Mouse (Mus musculus) cortical plate, adult 2 months (tissue): Measurements from ENCODE around the gene Helb.

Source experiments
- CTCF ChIP-seq: fragments of 200-500 bp; IDR thresholded peaks from 2 replicates; pipeline ENCODE4 v1.5.1; 2011; ENCODE audit warnings: mild to moderate bottlenecking, control low read depth, low read length; ENCODE audit not compliant: insufficient read depth; ENCODE audit errors: extremely low read depth
- POLR2A ChIP-seq: fragments of 200-500 bp; IDR thresholded peaks from 2 replicates; pipeline ENCODE4 v1.6.1; 2011; ENCODE audit warnings: mild to moderate bottlenecking, low read length, control low read depth; ENCODE audit not compliant: insufficient read depth; ENCODE audit errors: extremely low read depth

DNA sequence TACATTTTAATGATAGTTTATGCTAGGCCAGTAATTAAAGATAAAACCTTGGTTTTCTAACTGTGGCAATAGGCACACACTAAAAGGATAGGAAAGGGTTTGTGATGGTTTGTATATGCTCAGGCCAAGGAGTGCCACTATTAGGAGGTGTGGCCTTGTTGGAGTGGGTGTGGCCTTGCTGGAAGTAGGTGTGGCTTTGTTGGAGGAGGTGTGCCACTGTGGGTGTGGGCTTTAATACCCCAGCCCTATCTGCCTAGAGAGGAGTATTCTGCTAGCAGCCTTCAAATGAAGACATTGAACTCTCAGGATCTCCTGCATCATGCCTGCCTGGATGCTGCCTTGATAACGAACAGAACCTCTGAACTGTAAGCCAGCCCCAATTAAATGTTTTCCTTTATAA is 12.0 kb downstream of the Helb start:
- TF ChIP-seq CTCF (no peak), POLR2A (no peak)
